Mouse (Mus musculus): Measurements from ENCODE around the gene Nipsnap2. TPM values are rescaled to one million over a fixed set of nuclear protein-coding genes. Genes with fewer than 3 reads are reported as not detected.
A peak's percentile ranks its signal among the peaks of the same experiment; 100 is the strongest.
"Not testable (repeated sequence)": the region's sequence is repeated elsewhere in the genome, so short reads cannot be mapped to it uniquely, and the experiment has no call there.

Gene Nipsnap2
- polyA plus RNA-seq (2014; fragmentation: Nextera tagmentation; extraction: Ambion mirVana), result 75.0 and 77.3 TPM in 2 replicates

DNA sequence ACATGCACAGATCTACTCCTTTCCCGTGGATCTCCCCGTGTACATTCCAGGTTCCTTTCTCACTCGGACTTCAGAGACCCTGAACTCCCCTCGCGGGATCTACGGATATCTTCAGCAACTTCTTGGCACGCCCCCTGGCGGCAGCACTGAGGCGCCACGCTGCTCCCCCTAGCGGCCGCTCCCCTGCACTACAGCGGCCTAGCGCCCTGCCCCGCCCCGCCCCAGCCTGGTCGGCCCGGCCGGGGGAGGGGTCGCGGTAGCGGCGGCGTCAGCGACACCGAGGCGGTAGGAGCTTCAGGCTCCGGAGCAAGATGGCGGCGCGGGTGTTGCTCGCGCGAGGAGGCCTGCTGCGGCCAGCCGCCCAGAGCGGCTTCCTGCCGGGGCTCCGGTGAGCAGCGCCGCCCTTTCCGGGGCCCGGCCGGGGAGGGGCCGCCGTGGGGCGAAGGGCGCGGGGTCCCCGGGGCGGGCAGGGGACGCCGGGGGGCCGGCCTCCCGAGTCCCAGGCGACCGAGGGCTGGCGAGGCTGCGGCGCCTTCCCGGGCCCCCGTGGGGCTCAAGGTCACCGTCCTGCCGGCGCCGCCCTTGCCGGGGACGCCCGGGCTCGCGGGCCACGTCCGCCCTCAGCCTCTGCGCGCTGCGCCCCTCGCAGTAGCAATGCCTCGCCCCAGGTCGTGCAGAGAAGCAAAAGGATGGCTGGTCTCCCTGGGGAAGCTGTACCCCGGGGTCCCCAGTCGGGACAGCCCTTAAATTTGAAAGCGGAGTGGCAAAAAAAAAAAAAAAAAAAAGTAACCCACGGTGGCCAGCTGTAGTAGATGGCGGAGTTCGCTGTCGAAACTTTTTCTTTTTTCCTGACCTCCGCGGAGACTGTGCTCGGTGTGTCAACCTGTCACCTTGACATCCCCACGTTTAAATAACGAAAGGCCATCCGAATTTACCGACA lies at the start of gene Nipsnap2:
Gene Nipsnap2, plus strand, starts transcription at position 230 of the 940 bp plus-strand sequence.
- Histone ChIP-seq H3K36me3 (ENCODE audit: control insufficient read depth, insufficient read depth, low read length) (no peaks in the 10 kb centered on the region; the same call in 1 of the 2 replicates), H3K9ac (ENCODE audit: low read length) (peak within 1 kb of the TSS; percentile 97), H3K4me2 (ENCODE audit: low read depth, low read length, severe bottlenecking) (peak within 1 kb of the TSS; percentile 61), H3K9me3 (ENCODE audit: control insufficient read depth, low read length) (no peaks in the 10 kb centered on the region), H3K27me3 (ENCODE audit: control insufficient read depth, insufficient read depth, low read length) (no peaks in the 10 kb centered on the region), H3K4me1 (replicated peaks; ENCODE audit: control insufficient read depth, insufficient read depth, low read length) (no peaks in the 10 kb centered on the region), H3K4me3 (ENCODE audit: low read depth, low read length) (peak within 1 kb of the TSS; percentile 83), H3K27ac (ENCODE audit: low read depth, low read length) (peak within 1 kb of the TSS; percentile 88)
- under 1% methylated on average over 92 of the region's 93 CpGs for WGBS
- ATAC-seq (replicated peaks; ENCODE audit: low FRiP score), result peak; percentile 96
- peak; percentile 98 for DNase-seq (ENCODE audit: low spot score)

DNA sequence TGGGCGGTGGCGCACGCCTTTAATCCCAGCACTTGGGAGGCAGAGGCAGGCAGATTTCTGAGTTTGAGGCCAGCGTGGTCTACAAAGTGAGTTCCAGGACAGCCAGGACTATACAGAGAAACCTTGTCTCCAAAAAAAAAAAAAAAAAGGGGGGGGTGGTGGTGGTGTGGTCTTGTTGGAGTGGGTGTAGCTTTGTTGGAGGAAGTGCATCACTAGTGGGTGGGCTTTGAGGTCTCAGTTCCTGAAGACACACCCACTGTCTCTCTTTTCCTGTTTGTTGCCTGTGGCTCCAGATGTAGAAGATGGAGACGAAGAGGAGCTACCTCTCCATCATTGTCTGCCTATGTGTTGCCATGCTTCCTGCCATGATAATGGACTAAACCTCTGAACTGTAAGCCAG lies 39.7 kb upstream of the Nipsnap2 start:
- H3K9ac ChIP-seq (ENCODE audit: low read length); DNase-seq (ENCODE audit: low spot score); H3K27me3 ChIP-seq (ENCODE audit: control insufficient read depth, insufficient read depth, low read length); H3K4me2 ChIP-seq (ENCODE audit: low read depth, low read length, severe bottlenecking); H3K4me1 ChIP-seq (replicated peaks; ENCODE audit: control insufficient read depth, insufficient read depth, low read length); H3K36me3 ChIP-seq (ENCODE audit: control insufficient read depth, insufficient read depth, low read length); ATAC-seq (replicated peaks; ENCODE audit: low FRiP score); H3K4me3 ChIP-seq (ENCODE audit: low read depth, low read length); H3K27ac ChIP-seq (ENCODE audit: low read depth, low read length); H3K9me3 ChIP-seq (ENCODE audit: control insufficient read depth, low read length): not testable (repeated sequence)
- 95% methylated on average over 5 of the region's 5 CpGs for whole genome bisulfite sequencing

DNA sequence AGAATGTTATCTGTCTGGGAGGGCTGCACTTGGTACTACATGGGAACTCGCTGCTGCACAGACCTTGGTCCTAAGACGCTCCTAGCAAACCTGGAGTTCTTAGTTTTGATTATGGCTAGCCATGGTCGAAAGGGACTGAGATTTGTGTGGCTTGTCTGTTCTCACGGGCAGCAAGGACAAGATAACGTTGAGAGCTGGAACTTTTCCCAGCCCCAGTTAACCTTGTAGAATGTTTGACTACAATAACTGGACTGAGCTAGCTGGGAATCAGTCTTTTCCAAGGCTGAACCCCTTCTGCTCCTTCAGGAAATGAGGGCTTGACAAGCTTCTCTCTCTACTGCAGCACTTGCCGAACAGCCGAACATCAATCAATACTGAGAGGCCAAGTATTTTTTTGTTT lies 37.2 kb upstream of the Nipsnap2 start:
- WGBS, result 85% methylated on average over 7 of the region's 7 CpGs
- DNase-seq (ENCODE audit: low spot score), result no peak

DNA sequence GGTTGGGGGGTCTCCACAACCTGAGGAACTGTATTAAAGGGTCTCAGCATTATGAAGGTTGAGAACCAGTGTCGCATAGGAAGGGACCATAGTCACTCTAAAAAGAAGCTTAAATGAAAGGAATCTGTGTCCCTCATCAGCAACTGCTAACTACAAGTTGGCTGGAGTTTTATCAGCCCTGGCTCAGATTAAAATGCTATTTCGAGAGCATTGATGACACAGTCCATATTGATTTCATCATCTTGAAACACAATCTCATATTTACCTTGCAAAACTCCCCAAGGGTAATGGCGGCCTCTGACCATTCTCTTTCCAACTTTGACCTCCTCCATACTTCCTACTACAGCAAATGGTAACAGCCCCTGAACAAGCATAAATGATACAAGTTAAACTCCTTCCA lies 34.3 kb upstream of the Nipsnap2 start:
- Histone ChIP-seq H3K4me3 (ENCODE audit: low read depth, low read length) (no peak overlapping the region), H3K9ac (ENCODE audit: low read length) (no peak overlapping the region), H3K4me2 (ENCODE audit: low read depth, low read length, severe bottlenecking) (no peak overlapping the region), H3K27ac (ENCODE audit: low read depth, low read length) (no peak overlapping the region), H3K36me3 (ENCODE audit: control insufficient read depth, insufficient read depth, low read length) (no peaks in the 10 kb centered on the region), H3K9me3 (ENCODE audit: control insufficient read depth, low read length) (no peaks in the 10 kb centered on the region), H3K27me3 (ENCODE audit: control insufficient read depth, insufficient read depth, low read length) (no peaks in the 10 kb centered on the region), H3K4me1 (replicated peaks; ENCODE audit: control insufficient read depth, insufficient read depth, low read length) (no peaks in the 10 kb centered on the region)
- ATAC-seq (replicated peaks; ENCODE audit: low FRiP score), result no peak
- WGBS, result 81% methylated on average over 3 of the region's 3 CpGs
- no peak for DNase-seq (ENCODE audit: low spot score)

More for the DNA sequence above, 37.2 kb upstream of the Nipsnap2 start:
- no peak overlapping the region for H3K27ac ChIP-seq (ENCODE audit: low read depth, low read length)
- H3K27me3 ChIP-seq (ENCODE audit: control insufficient read depth, insufficient read depth, low read length), result no peaks in the 10 kb centered on the region
- ATAC-seq (replicated peaks; ENCODE audit: low FRiP score), result no peak
- H3K36me3 ChIP-seq (ENCODE audit: control insufficient read depth, insufficient read depth, low read length), result no peaks in the 10 kb centered on the region
- no peak overlapping the region for H3K4me2 ChIP-seq (ENCODE audit: low read depth, low read length, severe bottlenecking)
- H3K4me3 ChIP-seq (ENCODE audit: low read depth, low read length), result no peak overlapping the region
- no peaks in the 10 kb centered on the region for H3K4me1 ChIP-seq (replicated peaks; ENCODE audit: control insufficient read depth, insufficient read depth, low read length)
- H3K9ac ChIP-seq (ENCODE audit: low read length), result no peak overlapping the region
- H3K9me3 ChIP-seq (ENCODE audit: control insufficient read depth, low read length), result no peaks in the 10 kb centered on the region

DNA sequence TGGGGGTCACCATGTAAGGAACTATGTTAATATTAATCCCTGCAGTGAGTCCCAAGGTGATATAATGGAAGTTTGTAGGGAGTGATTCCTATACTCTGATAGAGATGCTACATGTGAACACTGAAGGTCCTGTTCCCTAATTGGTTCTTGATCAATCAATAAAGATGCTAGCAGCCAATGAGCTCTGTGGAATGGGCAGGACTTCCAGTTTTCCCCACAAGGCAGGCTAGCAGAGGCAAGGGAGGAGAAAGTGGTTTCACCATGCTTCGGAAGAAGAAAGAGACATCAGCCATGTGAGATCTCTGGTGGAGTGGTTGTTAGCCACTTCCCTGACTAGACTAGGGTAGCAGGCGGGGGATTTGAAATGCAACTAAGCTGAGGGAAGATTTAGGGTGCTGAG lies 24.4 kb upstream of the Nipsnap2 start:
- ATAC-seq (replicated peaks; ENCODE audit: low FRiP score) (no peak), DNase-seq (ENCODE audit: low spot score) (no peak)
- 0 out of 2 replicates have a peak overlapping the region, but pooled peaks have one; percentile 0 for H3K4me2 ChIP-seq (ENCODE audit: low read depth, low read length, severe bottlenecking)
- no peaks in the 10 kb centered on the region for H3K36me3 ChIP-seq (ENCODE audit: control insufficient read depth, insufficient read depth, low read length)
- H3K9me3 ChIP-seq (ENCODE audit: control insufficient read depth, low read length), result no peaks in the 10 kb centered on the region
- 31% methylated on average over 2 of the region's 2 CpGs for WGBS
- no peak overlapping the region for H3K27ac ChIP-seq (ENCODE audit: low read depth, low read length)
- no peak overlapping the region for H3K4me3 ChIP-seq (ENCODE audit: low read depth, low read length)
- H3K4me1 ChIP-seq (replicated peaks; ENCODE audit: control insufficient read depth, insufficient read depth, low read length), result no peaks in the 10 kb centered on the region
- H3K9ac ChIP-seq (ENCODE audit: low read length), result no peak overlapping the region
- no peaks in the 10 kb centered on the region for H3K27me3 ChIP-seq (ENCODE audit: control insufficient read depth, insufficient read depth, low read length)

DNA sequence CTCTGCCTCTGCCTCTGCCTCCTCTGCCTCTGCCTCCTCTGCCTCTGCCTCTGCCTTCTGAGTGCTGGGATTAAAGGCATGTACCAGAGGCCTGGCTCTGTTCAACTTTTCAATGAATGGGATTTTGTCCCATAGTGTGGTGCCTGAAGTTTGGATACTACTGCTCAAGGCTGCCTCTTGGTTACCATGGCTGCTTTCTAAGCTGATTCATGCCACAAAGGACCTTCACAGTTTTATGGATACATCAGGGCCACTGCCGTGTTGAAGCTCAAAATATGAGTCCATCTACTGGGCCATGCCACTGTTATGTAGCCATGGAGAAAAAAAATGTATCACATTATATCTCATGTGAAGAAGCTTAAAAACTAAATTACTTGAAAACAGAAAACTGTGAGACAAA lies 23.2 kb upstream of the Nipsnap2 start:
- H3K27me3 ChIP-seq (ENCODE audit: control insufficient read depth, insufficient read depth, low read length), result no peaks in the 10 kb centered on the region
- no peak overlapping the region for H3K4me3 ChIP-seq (ENCODE audit: low read depth, low read length)
- no peaks in the 10 kb centered on the region for H3K36me3 ChIP-seq (ENCODE audit: control insufficient read depth, insufficient read depth, low read length)
- DNase-seq (ENCODE audit: low spot score) (no peak), ATAC-seq (replicated peaks; ENCODE audit: low FRiP score) (no peak)
- H3K4me1 ChIP-seq (replicated peaks; ENCODE audit: control insufficient read depth, insufficient read depth, low read length), result no peaks in the 10 kb centered on the region
- no peak overlapping the region for H3K4me2 ChIP-seq (ENCODE audit: low read depth, low read length, severe bottlenecking)
- H3K9ac ChIP-seq (ENCODE audit: low read length), result no peak overlapping the region
- 79% methylated on average over 1 of the region's 1 CpGs for WGBS
- H3K9me3 ChIP-seq (ENCODE audit: control insufficient read depth, low read length), result no peaks in the 10 kb centered on the region
- no peak overlapping the region for H3K27ac ChIP-seq (ENCODE audit: low read depth, low read length)

DNA sequence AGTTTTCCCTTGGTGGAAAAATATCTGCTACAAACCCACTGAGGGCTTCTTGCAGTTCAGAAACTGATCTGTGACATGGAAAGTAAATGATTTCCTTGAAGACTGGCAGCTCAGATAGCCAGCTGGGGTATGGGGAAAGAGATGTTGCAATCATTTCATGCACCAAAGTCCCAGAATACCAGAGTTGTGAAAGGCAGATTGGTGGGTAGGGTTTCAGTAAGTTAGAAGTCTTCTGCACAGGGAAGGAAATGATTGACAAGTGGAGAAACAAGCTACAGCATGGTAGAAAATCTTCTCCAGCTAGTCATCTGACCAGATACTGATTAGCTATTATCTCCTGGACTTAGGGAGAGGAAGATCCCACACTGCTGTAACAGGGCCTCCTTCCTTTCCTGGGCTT lies 21.5 kb upstream of the Nipsnap2 start:
- no peaks in the 10 kb centered on the region for H3K27me3 ChIP-seq (ENCODE audit: control insufficient read depth, insufficient read depth, low read length)
- DNase-seq (ENCODE audit: low spot score) (no peak), ATAC-seq (replicated peaks; ENCODE audit: low FRiP score) (no peak)
- H3K36me3 ChIP-seq (ENCODE audit: control insufficient read depth, insufficient read depth, low read length), result no peaks in the 10 kb centered on the region
- H3K9me3 ChIP-seq (ENCODE audit: control insufficient read depth, low read length), result no peaks in the 10 kb centered on the region
- no peak overlapping the region for H3K4me2 ChIP-seq (ENCODE audit: low read depth, low read length, severe bottlenecking)
- H3K4me1 ChIP-seq (replicated peaks; ENCODE audit: control insufficient read depth, insufficient read depth, low read length), result no peaks in the 10 kb centered on the region
- no peak overlapping the region for H3K27ac ChIP-seq (ENCODE audit: low read depth, low read length)
- no peak overlapping the region for H3K4me3 ChIP-seq (ENCODE audit: low read depth, low read length)
- no peak overlapping the region for H3K9ac ChIP-seq (ENCODE audit: low read length)

DNA sequence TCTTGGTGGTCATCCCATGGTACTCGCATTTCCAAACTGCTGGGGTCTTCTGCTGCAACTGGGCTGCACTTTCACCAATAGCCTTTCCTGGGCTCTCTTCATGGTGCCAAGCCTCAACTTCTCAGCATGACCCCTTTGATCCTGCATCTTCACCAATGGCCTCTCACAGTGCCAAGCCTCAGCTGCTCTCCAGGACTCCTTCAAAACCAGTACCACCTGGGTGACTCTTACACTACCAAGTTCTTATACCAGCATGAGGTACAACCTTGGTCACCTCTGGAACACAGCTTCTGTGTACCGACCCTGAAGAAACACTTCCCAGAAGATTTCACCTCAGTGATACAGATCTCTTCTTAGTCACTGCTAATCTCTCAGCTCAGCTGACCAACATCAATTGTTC lies 16.5 kb upstream of the Nipsnap2 start, which contains the start of gene Sept14:
Gene Sept14, minus strand, starts transcription at position 101 of the 400 bp plus-strand sequence.
- 69% methylated on average over 2 of the region's 2 CpGs for WGBS
- Histone ChIP-seq H3K27ac (ENCODE audit: low read depth, low read length) (no peak within 1 kb of the TSS), H3K4me1 (replicated peaks; ENCODE audit: control insufficient read depth, insufficient read depth, low read length) (no peaks in the 10 kb centered on the region), H3K9ac (ENCODE audit: low read length) (no peak within 1 kb of the TSS), H3K27me3 (ENCODE audit: control insufficient read depth, insufficient read depth, low read length) (no peaks in the 10 kb centered on the region), H3K9me3 (ENCODE audit: control insufficient read depth, low read length) (no peaks in the 10 kb centered on the region), H3K4me2 (ENCODE audit: low read depth, low read length, severe bottlenecking) (no peak within 1 kb of the TSS), H3K4me3 (ENCODE audit: low read depth, low read length) (no peak within 1 kb of the TSS), H3K36me3 (ENCODE audit: control insufficient read depth, insufficient read depth, low read length) (no peaks in the 10 kb centered on the region)
- no peak for ATAC-seq (replicated peaks; ENCODE audit: low FRiP score)
- DNase-seq (ENCODE audit: low spot score), result no peak

Measured in forebrain, embryonic 11.5 days (tissue).